Mouse (Mus musculus) neural tube, embryonic 14.5 days (tissue): ENCODE measurements around the gene Rnf150. TPM values are rescaled to one million over a fixed set of nuclear protein-coding genes. Genes with fewer than 3 reads are reported as not detected.
A peak's percentile ranks its signal among the peaks of the same experiment; 100 is the strongest.

Source experiments
- ATAC-seq: fragments of 200-750 bp; cut with Nextera tagmentation; 2 replicates; pipeline ENCODE4 v1.8.0; 2017; ENCODE audit warnings: low read depth, mild to moderate bottlenecking, moderate TSS enrichment, moderate library complexity
- H3K27ac ChIP-seq: fragments of 300-500 bp; sonication (generic); 2 replicates; pipeline ENCODE4 v1.5.1; 2014; ENCODE audit warnings: low read depth, mild to moderate bottlenecking, control low read depth, low read length, moderate library complexity, mixed read lengths
- H3K27me3 ChIP-seq: fragments of 300-500 bp; sonication (generic); 2 replicates; pipeline ENCODE4 v1.6.1; 2014; ENCODE audit warnings: low read length; ENCODE audit not compliant: control insufficient read depth, insufficient read depth
- H3K36me3 ChIP-seq: fragments of 300-500 bp; sonication (generic); 2 replicates; pipeline ENCODE4 v1.6.1; 2014; ENCODE audit warnings: low read length, mixed read lengths; ENCODE audit not compliant: control insufficient read depth, insufficient read depth
- H3K4me1 ChIP-seq: fragments of 300-500 bp; sonication (generic); 2 replicates; pipeline ENCODE4 v1.6.1; 2014; ENCODE audit warnings: low read length; ENCODE audit not compliant: control insufficient read depth, insufficient read depth
- H3K4me2 ChIP-seq: fragments of 300-500 bp; sonication (generic); 2 replicates; pipeline ENCODE4 v1.6.1; 2014; ENCODE audit warnings: mild to moderate bottlenecking, low read depth, low read length, control low read depth
- H3K4me3 ChIP-seq: fragments of 300-500 bp; sonication (generic); 2 replicates; pipeline ENCODE4 v1.5.1; 2014; ENCODE audit warnings: low read depth, low read length, control low read depth, mixed read lengths
- H3K9ac ChIP-seq: fragments of 300-500 bp; sonication (generic); replicated peaks from 2 replicates; pipeline ENCODE4 v1.6.1; 2014; ENCODE audit warnings: low read depth, mild to moderate bottlenecking, control low read depth, low read length, mixed read lengths
- H3K9me3 ChIP-seq: fragments of 300-500 bp; sonication (generic); 2 replicates; pipeline ENCODE4 v1.6.1; 2016; ENCODE audit warnings: low read length; ENCODE audit not compliant: control insufficient read depth
- WGBS: fragments of 180-500 bp; shearing (Covaris S2); extraction: QIAGEN DNeasy Blood & Tissue Kit; methylation state at CpG from one replicate; pipeline ENCODE4 v1.1.7; 2014; 5-methylcytosine and 5-hydroxymethylcytosine counted together
- polyA plus RNA-seq: library from polyadenylated mRNA; unstranded; fragments of >200 nt; fragmentation: Nextera tagmentation; extraction: Ambion mirVana; gene quantifications from 2 replicates; pipeline ENCODE4 v1.2.1, GENCODE M21; 2014

Gene Rnf150
- polyA plus RNA-seq, 1 experiment from 2014 or later, result 3.8 TPM

GRCm38 (mm10) chr8:82973331-82973730 is 110.2 kb downstream of the Rnf150 start:
- no peak overlapping the region for H3K9ac ChIP-seq
- H3K36me3 ChIP-seq, result no peaks in the 10 kb centered on the region
- WGBS, result 39% methylated on average over 4 of the region's 4 CpGs
- H3K4me1 ChIP-seq, result peaks cover 5% of the 10 kb centered on the region; the same call in 1 of the 2 replicates
- ATAC-seq, result peak; percentile 60
- H3K27ac ChIP-seq, result no peak overlapping the region
- no peak overlapping the region for H3K4me3 ChIP-seq
- no peaks in the 10 kb centered on the region for H3K27me3 ChIP-seq
- no peaks in the 10 kb centered on the region for H3K9me3 ChIP-seq
- no peak overlapping the region for H3K4me2 ChIP-seq

GRCm38 (mm10) chr8:82981244-82981855 is 118.2 kb downstream of the Rnf150 start:
- H3K36me3 ChIP-seq, result no peaks in the 10 kb centered on the region
- H3K9me3 ChIP-seq, result no peaks in the 10 kb centered on the region
- 83% methylated on average over 4 of the region's 4 CpGs for WGBS
- H3K4me1 ChIP-seq, result no peaks in the 10 kb centered on the region
- H3K9ac ChIP-seq, result no peak overlapping the region
- H3K27ac ChIP-seq, result no peak overlapping the region
- H3K4me3 ChIP-seq, result no peak overlapping the region
- no peaks in the 10 kb centered on the region for H3K27me3 ChIP-seq
- no peak for ATAC-seq
- no peak overlapping the region for H3K4me2 ChIP-seq

GRCm38 (mm10) chr8:82982873-82983272 is 119.7 kb downstream of the Rnf150 start:
- Histone ChIP-seq H3K9me3 (no peaks in the 10 kb centered on the region), H3K4me3 (no peak overlapping the region), H3K4me2 (no peak overlapping the region), H3K4me1 (no peaks in the 10 kb centered on the region), H3K27me3 (no peaks in the 10 kb centered on the region), H3K9ac (no peak overlapping the region), H3K36me3 (no peaks in the 10 kb centered on the region), H3K27ac (no peak overlapping the region)
- ATAC-seq, result no peak
- 72% methylated on average over 1 of the region's 1 CpGs for WGBS

GRCm38 (mm10) chr8:82983301-82983700 is 120.1 kb downstream of the Rnf150 start:
- Histone ChIP-seq H3K36me3 (no peaks in the 10 kb centered on the region), H3K9ac (no peak overlapping the region), H3K27ac (no peak overlapping the region), H3K9me3 (no peaks in the 10 kb centered on the region), H3K4me2 (no peak overlapping the region), H3K4me3 (no peak overlapping the region), H3K4me1 (no peaks in the 10 kb centered on the region), H3K27me3 (no peaks in the 10 kb centered on the region)
- WGBS, result 82% methylated on average over 5 of the region's 5 CpGs
- no peak for ATAC-seq

GRCm38 (mm10) chr8:82992093-82992492 is 128.9 kb downstream of the Rnf150 start:
- Histone ChIP-seq H3K4me2 (no peak overlapping the region), H3K36me3 (no peaks in the 10 kb centered on the region), H3K27me3 (no peaks in the 10 kb centered on the region), H3K27ac (no peak overlapping the region), H3K4me3 (no peak overlapping the region), H3K9ac (no peak overlapping the region), H3K4me1 (no peaks in the 10 kb centered on the region), H3K9me3 (no peaks in the 10 kb centered on the region)
- ATAC-seq, result no peak
- WGBS, result 71% methylated on average over 4 of the region's 4 CpGs

- 78% methylated on average over 3 of the region's 3 CpGs for WGBS
- Histone ChIP-seq H3K27me3 (no peaks in the 10 kb centered on the region), H3K4me2 (no peak overlapping the region), H3K9me3 (no peaks in the 10 kb centered on the region), H3K27ac (no peak overlapping the region), H3K4me1 (no peaks in the 10 kb centered on the region), H3K36me3 (no peaks in the 10 kb centered on the region), H3K9ac (no peak overlapping the region), H3K4me3 (no peak overlapping the region)
- no peak for ATAC-seq
These were observed 132.7 kb downstream of the Rnf150 start for GRCm38 (mm10) chr8:82995727-82996438.

- Histone ChIP-seq H3K9ac (no peak overlapping the region), H3K4me3 (no peak overlapping the region), H3K9me3 (no peaks in the 10 kb centered on the region), H3K4me1 (no peaks in the 10 kb centered on the region), H3K27ac (no peak overlapping the region), H3K4me2 (no peak overlapping the region), H3K27me3 (no peaks in the 10 kb centered on the region), H3K36me3 (no peaks in the 10 kb centered on the region)
- 81% methylated on average over 3 of the region's 3 CpGs for whole genome bisulfite sequencing
- no peak for ATAC-seq
These were observed 133.7 kb downstream of the Rnf150 start for GRCm38 (mm10) chr8:82996843-82997242.

GRCm38 (mm10) chr8:82998778-82999177 is 135.6 kb downstream of the Rnf150 start:
- H3K4me3 ChIP-seq, result no peak overlapping the region
- WGBS, result 92% methylated on average over 2 of the region's 2 CpGs

GRCm38 (mm10) chr8:83003187-83003586 is 140.0 kb downstream of the Rnf150 start:
- no peak overlapping the region for H3K9ac ChIP-seq
- no peaks in the 10 kb centered on the region for H3K27me3 ChIP-seq
- no peak overlapping the region for H3K27ac ChIP-seq
- H3K36me3 ChIP-seq, result no peaks in the 10 kb centered on the region
- no peak for ATAC-seq
- no peaks in the 10 kb centered on the region for H3K4me1 ChIP-seq
- no peaks in the 10 kb centered on the region for H3K9me3 ChIP-seq
- no peak overlapping the region for H3K4me3 ChIP-seq
- WGBS, result 95% methylated on average over 7 of the region's 7 CpGs
- no peak overlapping the region for H3K4me2 ChIP-seq

More at GRCm38 (mm10) chr8:82998778-82999177, 135.6 kb downstream of the Rnf150 start:
- no peaks in the 10 kb centered on the region for H3K27me3 ChIP-seq
- H3K9ac ChIP-seq, result no peak overlapping the region
- H3K9me3 ChIP-seq, result no peaks in the 10 kb centered on the region
- H3K27ac ChIP-seq, result no peak overlapping the region
- no peak overlapping the region for H3K4me2 ChIP-seq
- H3K36me3 ChIP-seq, result no peaks in the 10 kb centered on the region
- no peak for ATAC-seq
- H3K4me1 ChIP-seq, result no peaks in the 10 kb centered on the region
